Mouse (Mus musculus): ENCODE measurements at regions not wholly inside any gene's neighbourhood (a gene's known extent, or its start where the extent isn't known, plus 50 kb on each side); places are given as distances from the start of the nearest gene placed in this dataset.

DNA sequence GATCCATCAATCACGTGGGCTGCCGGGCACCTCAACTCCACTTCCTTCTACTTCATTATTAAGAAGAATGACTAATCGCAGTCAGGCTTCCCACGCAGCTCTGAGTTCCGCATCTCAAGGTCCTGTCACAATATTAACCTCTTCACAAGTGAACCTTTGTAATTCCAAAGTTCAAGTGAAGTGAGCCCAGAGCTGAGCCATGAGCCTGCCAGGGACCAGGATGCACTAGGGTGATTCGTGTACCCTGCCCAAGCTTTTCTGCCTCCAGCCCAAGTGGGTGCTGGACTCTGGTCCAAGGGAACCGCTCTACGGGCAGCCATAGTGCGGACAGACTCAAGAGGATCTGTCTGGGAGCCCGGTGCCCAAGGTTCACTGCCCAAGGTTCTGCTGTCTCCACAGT is 463.4 kb downstream of the Ajap1 start:
- no peak for DNase-seq (ENCODE audit: inconsistent ontology term)

GRCm38 (mm10) chr4:153018138-153018921 is 464.3 kb downstream of the Ajap1 start:
- no peak for DNase-seq (ENCODE audit: inconsistent ontology term)

GRCm38 (mm10) chr4:153017816-153018137 is 464.8 kb downstream of the Ajap1 start:
- DNase-seq (ENCODE audit: inconsistent ontology term): no peak

DNA sequence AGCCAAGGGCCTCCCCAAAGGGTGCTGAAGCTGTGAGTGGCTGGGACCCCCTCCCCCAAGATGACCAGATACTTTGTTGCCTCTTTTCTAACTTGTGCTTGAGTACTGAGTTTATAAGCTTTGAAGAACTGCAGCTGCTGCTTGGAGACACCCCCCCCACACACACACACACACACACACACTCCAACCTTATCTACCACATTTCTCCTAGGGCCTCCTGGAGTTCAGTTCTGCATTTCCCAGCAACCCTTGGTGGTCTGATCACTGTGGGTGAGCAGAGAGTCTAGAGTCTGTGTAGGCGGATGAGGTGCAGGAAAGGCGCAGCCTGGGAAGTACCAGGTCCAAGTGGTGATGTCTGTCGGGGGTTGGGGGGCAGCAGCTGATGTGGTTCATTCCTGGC is 479.3 kb downstream of the Ajap1 start:
- no peak for DNase-seq (ENCODE audit: inconsistent ontology term)

GRCm38 (mm10) chr4:153002516-153002915 is 480.1 kb downstream of the Ajap1 start:
- DNase-seq (ENCODE audit: inconsistent ontology term): no peak

GRCm38 (mm10) chr4:153001761-153002160 is 480.9 kb downstream of the Ajap1 start:
- no peak for DNase-seq (ENCODE audit: inconsistent ontology term)

- no peak for DNase-seq (ENCODE audit: inconsistent ontology term)
Observed at GRCm38 (mm10) chr4:152999526-152999925, 483.1 kb downstream of the Ajap1 start.

GRCm38 (mm10) chr4:152997251-152997650 is 485.4 kb downstream of the Ajap1 start:
- peak; percentile 17 for DNase-seq (ENCODE audit: inconsistent ontology term)

DNA sequence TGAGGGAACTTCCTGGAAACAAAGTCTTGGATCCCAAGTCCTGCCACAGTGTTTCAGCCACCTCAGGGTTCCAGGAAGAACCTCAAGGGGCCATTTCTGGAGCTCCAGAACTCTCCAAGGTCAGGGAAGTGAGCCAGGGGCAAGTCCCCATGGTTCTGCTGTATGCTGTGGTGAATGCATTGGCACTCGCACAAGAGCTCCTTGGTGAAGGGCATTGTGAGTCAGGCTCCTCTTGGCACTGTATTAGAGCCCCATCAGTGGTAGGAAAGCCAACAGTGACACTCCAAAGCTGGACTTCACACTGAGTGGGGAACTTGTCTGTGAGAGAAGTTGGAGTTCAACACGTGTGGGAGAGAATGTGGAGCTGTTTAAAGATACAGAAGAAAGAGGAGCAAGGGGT is 486.0 kb downstream of the Ajap1 start:
- DNase-seq (ENCODE audit: inconsistent ontology term): peak; percentile 55

DNA sequence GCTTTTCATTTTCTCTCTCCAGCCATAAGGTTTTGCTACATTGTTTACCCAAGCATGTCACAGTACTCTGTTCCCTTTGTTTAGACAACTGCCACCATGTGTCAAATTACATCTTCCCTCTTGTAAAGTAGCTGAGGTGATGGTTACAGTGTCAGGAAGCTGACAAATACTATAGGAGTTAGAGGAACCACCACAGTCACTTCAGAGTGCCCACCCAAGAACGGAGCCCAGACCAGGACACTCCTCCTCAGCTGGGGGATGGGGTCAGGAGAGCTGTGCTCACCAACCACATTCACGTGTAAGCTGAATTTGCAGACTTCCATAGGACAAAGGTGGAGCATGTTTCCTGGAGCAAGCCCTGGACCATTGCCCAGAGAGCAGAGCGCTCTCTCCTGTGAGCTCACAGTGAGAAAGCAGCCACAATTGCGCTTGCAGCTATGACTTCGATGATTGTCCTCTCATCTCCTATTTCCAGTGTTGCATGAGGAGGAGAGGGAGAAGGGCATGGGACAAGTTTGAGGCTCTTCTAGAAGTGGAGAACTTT is 487.5 kb downstream of the Ajap1 start:
- no peak for DNase-seq (ENCODE audit: inconsistent ontology term)

DNA sequence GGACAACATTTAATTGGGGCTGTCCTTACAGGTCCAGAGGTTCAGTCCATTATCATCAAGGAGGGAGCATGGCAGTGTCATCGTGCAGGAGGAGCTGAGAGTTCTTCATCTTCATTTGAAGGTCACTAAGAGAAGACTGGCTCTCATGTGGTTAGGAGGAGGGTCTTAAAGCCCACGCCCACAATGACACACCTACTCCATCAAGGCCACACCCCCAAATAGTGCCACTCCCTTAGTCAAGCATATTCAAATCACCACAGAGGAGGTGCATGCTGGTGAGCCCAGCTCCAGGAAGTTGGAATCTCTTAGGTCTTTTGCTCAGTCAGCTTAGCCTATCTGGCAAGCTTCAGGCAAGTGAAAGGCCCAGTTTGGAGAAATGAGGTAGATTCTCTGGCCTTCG is 488.4 kb downstream of the Ajap1 start:
- no peak for DNase-seq (ENCODE audit: inconsistent ontology term)

- no peak for DNase-seq (ENCODE audit: inconsistent ontology term)
Observed at GRCm38 (mm10) chr4:152990266-152990665, 492.3 kb downstream of the Ajap1 start.

- DNase-seq (ENCODE audit: inconsistent ontology term): no peak
Observed at GRCm38 (mm10) chr4:152987726-152988125, 494.9 kb downstream of the Ajap1 start.

DNA sequence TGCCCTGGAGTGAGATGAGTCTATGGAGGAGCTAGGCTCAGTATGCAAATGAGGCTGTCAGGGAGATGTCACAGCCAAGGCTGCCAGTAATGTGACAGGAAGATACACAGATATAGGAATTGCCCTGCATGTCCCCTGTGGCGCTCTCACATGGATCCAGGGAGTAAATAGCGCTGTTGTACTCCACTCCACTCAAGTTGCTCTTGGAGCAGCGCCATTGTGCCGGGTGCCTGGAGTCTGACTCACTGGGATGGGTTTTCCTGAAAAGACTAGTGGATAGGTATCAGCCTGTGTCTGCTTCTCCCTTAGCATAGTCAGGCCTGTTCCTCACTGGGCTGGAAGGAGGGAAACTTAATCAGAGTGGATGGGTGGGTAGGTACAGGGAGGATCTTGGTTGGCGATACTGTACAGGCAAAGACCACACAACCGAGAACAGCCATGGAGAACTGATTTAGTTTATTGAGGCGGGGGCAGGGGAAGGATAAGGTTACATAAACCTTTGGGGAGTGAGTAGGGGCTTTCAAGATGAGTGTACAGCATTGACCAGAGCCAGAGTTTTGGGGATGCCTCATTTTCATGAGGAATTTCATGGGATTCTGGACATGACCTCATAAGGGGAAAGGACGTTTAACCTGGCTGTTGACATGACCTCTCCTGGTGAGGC is 497.5 kb upstream of the Kcnab2 start:
- DNase-seq (ENCODE audit: inconsistent ontology term): peak; percentile 44

- DNase-seq (ENCODE audit: inconsistent ontology term): no peak
Observed at GRCm38 (mm10) chr4:152963001-152963400, 485.3 kb upstream of the Kcnab2 start.

DNA sequence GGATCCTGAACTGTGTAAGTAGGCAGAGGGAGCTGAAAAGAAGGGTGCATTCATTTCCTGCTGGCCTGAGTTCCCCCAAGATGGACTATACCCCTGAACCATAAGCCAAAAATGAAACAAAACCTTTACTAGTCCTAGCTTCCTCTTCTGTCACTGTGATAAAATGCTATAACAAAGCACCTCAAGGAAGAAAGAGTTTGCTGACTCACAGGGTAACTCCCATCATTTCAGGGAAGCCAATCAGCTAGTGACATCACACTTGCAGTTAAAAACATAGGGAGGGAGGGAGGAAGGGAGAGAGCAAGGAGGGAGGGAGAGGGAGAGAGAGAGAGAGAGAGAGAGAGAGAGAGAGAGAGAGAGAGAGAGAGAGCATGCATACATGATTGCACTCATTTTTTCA is 484.5 kb upstream of the Kcnab2 start:
- DNase-seq (ENCODE audit: inconsistent ontology term): no peak

DNA sequence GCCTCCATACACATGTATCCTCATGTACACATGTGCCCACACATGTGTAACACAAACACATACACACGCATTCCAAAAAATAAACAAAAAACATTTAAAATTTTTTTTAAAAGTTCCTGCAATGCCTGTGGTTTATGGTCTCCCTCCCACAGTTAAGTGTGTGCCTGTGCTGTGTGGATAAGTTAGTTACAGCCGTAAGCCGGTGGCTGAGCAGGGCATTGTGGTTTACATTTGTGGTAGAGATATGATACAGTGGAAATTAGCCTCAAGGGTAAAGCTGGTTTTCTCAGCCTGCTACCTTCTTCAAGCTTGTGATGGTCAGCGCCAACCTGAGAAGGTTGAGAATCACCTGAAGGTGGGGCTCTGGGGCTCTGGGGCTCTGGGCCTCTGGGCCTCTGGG is 484.0 kb upstream of the Kcnab2 start:
- DNase-seq (ENCODE audit: inconsistent ontology term): no peak

DNA sequence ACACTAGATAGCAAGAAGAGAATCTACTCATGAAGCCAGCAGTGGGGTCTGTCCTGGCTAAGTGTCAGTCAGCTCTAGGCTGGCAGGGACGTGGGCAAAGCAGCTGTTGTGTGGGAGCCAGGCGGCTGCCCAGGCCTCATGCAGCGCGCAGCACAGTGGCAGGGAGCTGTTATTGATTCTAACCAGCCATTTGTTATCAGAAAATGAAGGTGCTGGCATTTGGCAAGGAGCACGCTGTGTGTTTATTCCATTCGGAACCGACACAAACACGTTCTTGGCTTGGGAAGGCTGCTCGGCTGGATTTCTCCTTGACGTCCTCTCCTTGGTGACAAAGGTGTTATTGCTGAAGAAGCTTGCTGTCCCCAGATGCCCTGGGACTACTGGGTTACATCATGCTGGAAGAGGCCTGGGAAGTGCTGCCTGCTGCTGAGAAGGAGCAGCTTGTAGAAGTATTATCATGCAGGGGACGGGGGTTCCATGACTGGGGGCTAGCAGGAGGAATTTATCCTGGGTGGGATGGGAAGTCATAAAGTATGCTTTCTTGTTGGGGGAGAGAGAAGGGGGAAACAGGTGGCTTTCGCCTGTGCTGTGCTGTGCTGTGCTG is 482.1 kb upstream of the Kcnab2 start:
- DNase-seq (ENCODE audit: inconsistent ontology term): no peak

DNA sequence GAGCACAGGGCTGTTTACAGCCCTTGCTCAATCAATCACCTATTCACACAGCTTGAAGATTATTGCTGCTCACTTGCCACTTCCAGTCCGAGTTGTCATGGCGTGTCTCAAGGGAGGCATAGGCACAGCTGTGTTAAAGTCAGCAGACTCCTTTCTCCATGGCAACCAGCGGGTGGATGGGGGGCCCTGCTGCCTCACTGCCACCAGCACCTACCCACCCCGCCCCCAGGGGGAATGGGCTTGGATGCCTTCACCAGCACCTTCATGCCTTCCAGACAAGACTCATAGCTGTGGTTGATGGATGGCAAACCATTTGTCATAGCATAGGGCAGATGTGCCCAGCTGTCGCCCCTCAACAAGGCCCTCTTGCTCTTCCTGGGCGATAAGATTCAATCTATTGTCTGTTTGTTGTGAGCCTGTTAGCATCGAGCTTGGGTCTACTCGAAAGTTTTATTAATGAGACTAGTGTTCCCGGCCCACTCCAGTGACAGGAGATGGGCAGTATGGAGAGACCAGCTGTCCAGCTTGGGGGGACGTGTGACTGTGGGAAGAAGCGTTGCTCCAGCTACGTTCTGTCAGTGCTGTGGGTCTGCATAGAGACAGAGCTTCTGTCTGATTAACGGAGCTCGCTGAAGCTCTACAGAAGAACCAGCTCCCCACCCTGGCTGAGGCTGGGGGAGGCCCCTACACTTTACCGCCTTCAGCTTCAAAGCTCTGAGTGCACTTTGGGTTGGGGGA is 475.7 kb upstream of the Kcnab2 start:
- no peak for DNase-seq (ENCODE audit: inconsistent ontology term)

- peak; percentile 75 for DNase-seq (ENCODE audit: inconsistent ontology term)
Observed at GRCm38 (mm10) chr4:152948956-152949355, 471.3 kb upstream of the Kcnab2 start.

DNA sequence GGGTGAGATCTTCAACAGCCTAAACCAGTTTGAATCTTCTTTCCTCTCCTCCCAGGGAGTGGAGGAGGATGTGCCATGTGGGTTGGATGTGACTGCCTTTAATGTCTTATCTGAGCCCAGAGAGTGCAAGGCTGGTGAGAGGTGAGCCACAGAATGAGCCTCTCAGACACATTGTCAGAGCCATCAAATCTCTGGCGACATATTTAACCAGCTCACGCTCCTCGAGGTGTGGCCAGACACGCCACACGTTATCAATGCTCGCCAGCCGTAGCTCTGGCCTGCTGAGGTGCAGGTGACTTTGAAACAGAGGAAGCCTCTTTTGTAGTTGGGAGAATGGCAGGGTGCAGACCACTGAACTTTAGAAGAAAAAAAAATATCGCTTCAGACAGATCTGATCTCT is 463.5 kb upstream of the Kcnab2 start:
- DNase-seq (ENCODE audit: inconsistent ontology term): no peak

GRCm38 (mm10) chr4:152936614-152937013 is 458.9 kb upstream of the Kcnab2 start:
- no peak for DNase-seq (ENCODE audit: inconsistent ontology term)

Measured in Muller cell, postnatal 12 days (primary cell).